Mouse (Mus musculus) gastrocnemius, adult 2 months (tissue): ENCODE measurements around the gene Frmd5. TPM values are rescaled to one million over a fixed set of nuclear protein-coding genes. Genes with fewer than 3 reads are reported as not detected.
A peak's percentile ranks its signal among the peaks of the same experiment; 100 is the strongest.

Source experiments
- DNase-seq: peaks from one replicate; pipeline ENCODE4 v3.0.0; 2022
- H3K27ac ChIP-seq: fragments of 200-600 bp; 2 replicates; pipeline ENCODE4 v1.8.1; 2022; ENCODE audit warnings: mild to moderate bottlenecking
- H3K4me3 ChIP-seq: fragments of 200-600 bp; 2 replicates; pipeline ENCODE4 v1.8.1; 2022; ENCODE audit warnings: mild to moderate bottlenecking, moderate library complexity
- CTCF ChIP-seq: fragments of 200-600 bp; IDR thresholded peaks from 2 replicates; pipeline ENCODE4 v1.8.1; 2022; ENCODE audit warnings: antibody characterized with exemption, mild to moderate bottlenecking, moderate library complexity
- intact Hi-C: fragments of 180-260 bp; cut with DNase I; formaldehyde crosslinking; loops from one replicate; pipeline ENCODE4 v1.15.1; 2025
- total RNA-seq, 2 experiments: library from RNA; stranded (reverse); gene quantifications; 2 replicates each; pipeline ENCODE4 v1.2.3; 2021

Frmd5 gene
- total RNA-seq, 2 experiments from 2014 or later: 0.18 TPM; not detected in 1

DNA sequence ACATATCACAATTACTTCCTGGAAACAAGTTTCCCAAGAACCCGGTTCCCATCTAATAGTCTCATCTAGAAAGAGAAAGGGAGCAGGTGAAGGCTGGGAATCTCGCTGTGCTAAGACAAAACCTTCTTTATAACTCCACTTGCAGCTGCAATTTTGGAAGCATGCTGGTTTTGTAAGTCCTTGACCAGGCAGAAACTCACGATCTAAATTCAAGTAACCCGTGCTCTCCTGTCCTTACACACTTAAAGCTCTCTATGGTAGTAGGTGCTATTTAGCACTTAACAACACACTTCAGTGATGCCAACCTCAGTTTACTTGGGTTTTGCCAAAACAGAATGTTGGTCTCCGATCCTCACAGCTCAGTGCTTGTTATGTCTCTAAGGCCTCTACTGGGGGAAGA is 99.4 kb downstream of the Frmd5 start:
- intact Hi-C loops: no loop called here
- no peak for TF ChIP-seq CTCF

DNA sequence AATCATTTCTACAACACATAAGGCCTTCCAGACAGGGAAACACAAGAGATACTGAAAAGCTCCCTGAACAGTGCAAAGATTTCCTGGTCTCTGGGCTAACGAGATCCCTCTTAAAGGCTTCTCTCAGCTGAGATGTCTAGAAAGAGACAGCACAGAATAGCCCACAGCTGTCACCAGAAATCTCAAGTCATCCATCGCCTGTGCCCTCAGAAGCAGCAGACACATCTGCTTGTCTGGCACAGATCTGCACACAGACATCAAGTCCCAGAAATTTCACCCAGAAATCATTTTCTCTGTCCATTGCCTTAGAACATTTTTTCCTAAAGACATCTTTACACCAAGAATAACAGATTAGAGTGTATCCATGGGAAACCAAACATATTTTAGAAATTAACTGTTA is 101.1 kb downstream of the Frmd5 start:
- intact Hi-C loops: no loop called here
- Histone ChIP-seq H3K4me3 (no peak overlapping the region), H3K27ac (no peak overlapping the region)
- no peak for DNase-seq
- TF ChIP-seq CTCF: no peak

More for the DNA sequence above, 99.4 kb downstream of the Frmd5 start:
- DNase-seq: no peak
- Histone ChIP-seq H3K4me3 (no peak overlapping the region), H3K27ac (no peak overlapping the region)

DNA sequence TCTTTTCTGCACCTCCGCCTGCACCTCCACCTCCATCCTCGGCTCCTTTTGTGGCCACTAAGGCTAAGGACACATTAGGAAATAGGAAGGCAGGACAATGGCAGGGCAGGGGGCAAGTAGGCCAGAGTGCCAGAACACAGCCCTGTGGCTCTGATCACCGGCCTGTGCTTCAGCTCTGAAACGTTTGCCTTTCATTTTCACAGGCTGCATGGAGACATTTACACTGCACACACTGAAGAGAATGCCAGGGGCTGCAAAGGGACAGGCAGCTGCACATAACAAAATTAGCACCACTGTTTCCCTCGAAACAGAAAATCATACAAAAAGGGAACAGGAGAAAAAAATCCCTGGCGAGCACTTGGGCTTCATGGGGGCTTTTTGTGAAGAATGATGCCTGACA is 107.6 kb downstream of the Frmd5 start:
- TF ChIP-seq CTCF: no peak
- H3K4me3 ChIP-seq: no peak overlapping the region
- H3K27ac ChIP-seq: no peak overlapping the region
- no peak for DNase-seq
- intact Hi-C loops: no loop called here

DNA sequence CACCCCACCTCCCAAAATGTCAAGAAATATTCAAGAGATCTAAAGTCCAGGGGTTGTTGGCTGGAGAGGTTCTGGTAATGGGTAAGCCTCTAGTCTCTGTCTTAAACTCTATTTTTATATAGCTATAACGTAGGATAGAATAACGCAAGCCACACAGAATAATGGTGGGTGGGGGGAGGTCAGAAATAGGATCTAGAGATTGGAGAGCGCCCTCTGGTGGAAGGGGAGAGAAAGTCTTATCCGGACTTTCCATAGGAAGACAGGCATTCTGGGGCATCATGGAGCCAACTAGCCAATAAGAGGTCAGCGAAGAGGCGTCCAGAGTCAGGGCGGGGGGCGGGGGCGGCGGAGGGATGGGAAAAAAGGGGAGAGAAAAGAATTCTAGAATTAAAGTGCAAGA is 111.5 kb downstream of the Frmd5 start:
- H3K27ac ChIP-seq: no peak overlapping the region
- intact Hi-C loops: loop anchor here (2.0 kb wide), 1 partner anchor 123 kb away; no protein-coding TSS in a partner anchor
- peak; percentile 27 for DNase-seq
- no peak overlapping the region for H3K4me3 ChIP-seq
- TF ChIP-seq CTCF: peak; percentile 67

DNA sequence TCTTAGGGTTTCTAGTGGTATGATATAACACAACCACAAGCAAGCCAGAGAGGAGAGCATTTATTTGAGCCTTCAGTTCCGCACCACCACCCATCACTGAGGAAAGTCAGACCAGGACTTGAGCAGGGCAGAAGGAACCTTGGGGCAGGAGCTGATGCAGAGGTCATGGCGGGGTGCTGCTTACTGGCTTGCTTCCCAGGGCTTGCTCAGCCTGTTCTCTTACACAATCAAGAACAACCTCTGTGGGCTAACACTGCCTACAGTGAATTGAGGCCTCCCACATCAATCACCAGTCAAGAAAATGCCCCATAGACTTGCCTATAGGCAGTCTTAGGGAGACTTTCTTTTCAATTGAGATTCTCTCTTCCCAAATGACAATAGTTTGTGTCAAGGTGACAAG is 118.8 kb downstream of the Frmd5 start:
- intact Hi-C loops: no loop called here
- no peak for TF ChIP-seq CTCF
- Histone ChIP-seq H3K27ac (no peak overlapping the region), H3K4me3 (no peak overlapping the region)
- peak; percentile 24 for DNase-seq

DNA sequence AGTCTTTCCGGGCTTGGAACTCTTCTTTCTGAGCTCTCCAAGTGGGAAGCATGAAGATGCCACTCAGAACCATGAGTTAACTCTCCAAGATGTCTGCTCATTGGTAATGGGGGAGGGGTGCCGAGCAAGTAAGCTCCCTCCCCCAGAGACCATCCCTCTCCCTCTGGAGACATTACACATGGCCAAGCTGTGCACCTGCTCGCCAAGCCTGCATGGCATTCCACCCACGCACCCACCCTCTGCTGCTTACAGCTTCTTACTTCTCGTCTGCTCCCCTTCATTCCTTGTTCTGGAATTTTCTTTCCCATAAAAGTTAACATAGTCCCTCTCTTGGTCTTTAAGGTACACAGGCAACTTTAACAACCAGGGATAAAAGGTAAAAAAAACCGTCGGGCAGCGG is 123.3 kb downstream of the Frmd5 start:
- TF ChIP-seq CTCF: no peak
- DNase-seq: no peak
- no peak overlapping the region for H3K4me3 ChIP-seq
- intact Hi-C loops: no loop called here
- H3K27ac ChIP-seq: no peak overlapping the region

DNA sequence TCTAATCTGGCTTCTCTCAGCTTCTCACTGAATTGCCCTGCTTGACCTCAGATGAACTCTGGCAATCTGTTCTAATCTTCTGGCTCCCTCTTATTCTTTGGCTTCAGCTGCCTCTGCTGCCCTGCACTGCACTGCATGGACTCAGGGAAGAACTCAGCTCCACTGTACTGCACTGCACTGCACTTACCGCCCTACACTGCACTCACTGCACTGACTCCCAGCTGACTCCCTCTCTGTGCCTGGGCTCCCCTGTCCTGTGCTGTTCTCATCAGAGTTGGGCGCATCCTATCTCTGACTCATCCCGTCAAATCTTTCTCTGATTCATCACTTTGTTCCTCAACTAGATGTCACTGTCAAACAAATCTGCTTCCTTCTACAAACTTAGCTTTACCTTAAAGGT is 124.5 kb downstream of the Frmd5 start:
- no peak for TF ChIP-seq CTCF
- intact Hi-C loops: no loop called here

DNA sequence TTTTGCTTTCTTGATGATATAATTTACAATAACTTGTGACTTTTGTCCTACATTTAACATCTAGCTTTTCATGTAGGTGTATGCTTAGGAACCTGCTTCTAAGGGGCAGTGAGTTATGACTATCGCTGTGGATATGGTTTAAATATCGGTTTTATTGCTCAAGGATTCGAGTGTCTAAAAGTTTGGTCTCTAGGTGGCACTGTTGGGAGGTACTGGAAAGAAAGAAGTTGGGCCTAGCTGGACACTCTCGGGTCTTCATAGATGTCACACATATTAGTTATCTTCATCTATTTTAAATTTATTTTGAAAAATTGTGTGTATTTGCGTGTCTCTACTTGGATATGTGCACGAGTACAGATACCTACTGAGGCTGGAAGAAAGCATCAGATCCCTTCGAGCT is 127.2 kb downstream of the Frmd5 start:
- Histone ChIP-seq H3K4me3 (no peak overlapping the region), H3K27ac (no peak overlapping the region)
- TF ChIP-seq CTCF: peak; percentile 21; the same call in 1 of the 2 replicates
- no peak for DNase-seq
- intact Hi-C loops: no loop called here

More for the DNA sequence above, 124.5 kb downstream of the Frmd5 start:
- no peak overlapping the region for H3K27ac ChIP-seq
- DNase-seq: no peak
- no peak overlapping the region for H3K4me3 ChIP-seq

DNA sequence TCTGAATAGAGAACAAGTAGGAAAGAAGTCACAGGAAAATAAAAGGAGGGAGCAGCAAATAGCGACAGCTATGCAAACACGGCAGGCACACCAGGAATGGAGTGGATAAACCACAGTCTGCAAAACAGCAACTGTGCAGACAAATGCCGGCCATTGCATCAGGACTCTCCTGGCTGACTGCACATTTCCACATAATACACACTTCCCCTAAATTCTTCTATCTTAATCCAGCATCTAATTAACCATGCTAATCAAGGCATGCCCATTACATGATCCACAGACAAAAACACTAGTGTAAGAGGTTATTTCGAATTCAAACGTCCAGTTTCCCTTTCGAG is 129.3 kb downstream of the Frmd5 start:
- Histone ChIP-seq H3K27ac (no peak overlapping the region), H3K4me3 (no peak overlapping the region)
- intact Hi-C loops: no loop called here
- DNase-seq: no peak
- TF ChIP-seq CTCF: no peak

DNA sequence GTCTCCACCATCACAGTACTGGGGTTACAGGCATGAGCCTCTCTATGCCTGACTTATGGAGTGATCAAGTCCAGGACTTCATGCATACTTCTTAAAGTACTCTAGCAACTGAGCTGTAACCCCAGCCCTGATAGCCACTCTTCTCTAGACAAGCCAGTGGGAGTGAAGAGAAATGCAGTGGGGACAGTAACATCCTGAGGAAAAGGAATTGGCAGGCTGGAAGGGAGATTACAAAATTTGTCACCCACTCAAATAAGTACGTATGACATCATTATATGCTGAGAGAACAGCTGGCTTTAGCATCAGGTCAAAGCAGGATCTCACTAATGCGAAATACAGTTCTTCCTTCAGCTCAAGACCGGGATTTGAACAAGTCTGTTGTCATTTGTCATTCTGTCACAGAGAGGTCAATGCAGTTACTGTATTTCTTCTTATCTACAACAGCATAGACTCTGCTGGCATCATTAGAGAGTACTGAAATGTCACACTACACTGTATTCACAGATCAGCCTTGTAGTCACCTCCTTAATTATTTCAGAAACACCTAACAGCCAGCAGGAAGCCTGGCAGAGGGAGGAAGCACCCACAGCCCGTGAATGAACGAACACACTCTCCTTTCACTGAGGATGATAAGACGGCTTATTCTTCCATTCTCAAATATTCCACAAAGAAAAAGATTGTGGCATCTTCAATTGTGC is 129.8 kb downstream of the Frmd5 start:
- Histone ChIP-seq H3K27ac (no peak overlapping the region), H3K4me3 (no peak overlapping the region)
- DNase-seq: no peak
- no peak for TF ChIP-seq CTCF
- intact Hi-C loops: no loop called here

DNA sequence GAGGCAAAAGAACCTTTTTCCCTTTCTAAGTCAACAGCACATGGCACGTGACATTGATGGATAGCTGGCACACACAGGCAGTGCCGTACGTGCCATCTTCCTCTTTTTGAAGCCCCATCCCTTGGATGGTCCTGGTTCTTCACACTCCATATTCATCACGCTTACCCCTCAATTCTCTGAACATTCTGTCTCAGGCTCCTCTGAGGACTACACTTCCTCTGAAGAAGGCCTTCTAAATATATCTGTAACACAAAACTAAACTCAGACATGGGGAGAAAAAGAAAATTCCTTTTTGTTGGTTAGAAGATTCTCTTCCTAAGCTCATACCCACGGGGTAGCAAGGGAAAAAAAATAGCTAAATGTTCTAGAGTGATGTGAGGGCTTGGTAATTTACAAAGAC is 131.0 kb downstream of the Frmd5 start:
- TF ChIP-seq CTCF: no peak
- Histone ChIP-seq H3K27ac (no peak overlapping the region), H3K4me3 (no peak overlapping the region)
- no peak for DNase-seq
- intact Hi-C loops: no loop called here

DNA sequence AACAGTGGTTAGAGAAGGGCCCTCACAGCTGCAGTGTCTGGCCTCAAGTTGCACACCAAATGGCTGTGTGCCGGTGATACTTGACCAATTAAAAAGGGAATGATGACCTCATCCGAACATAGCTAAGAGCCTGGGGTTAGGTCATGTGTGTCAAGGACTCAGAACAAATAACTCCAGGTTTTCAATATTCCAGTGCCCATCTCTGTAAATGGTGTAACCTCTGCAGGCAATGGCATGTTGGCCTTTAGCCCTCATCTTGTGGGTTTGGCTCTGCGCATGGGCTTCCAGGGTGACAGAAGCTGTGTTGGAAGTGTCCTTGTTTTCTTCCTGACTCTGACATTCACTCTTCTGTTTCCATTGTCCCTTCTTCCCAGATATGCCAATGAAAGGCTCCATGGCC is 131.8 kb downstream of the Frmd5 start:
- intact Hi-C loops: no loop called here
- TF ChIP-seq CTCF: no peak
- Histone ChIP-seq H3K4me3 (no peak overlapping the region), H3K27ac (no peak overlapping the region)
- no peak for DNase-seq

DNA sequence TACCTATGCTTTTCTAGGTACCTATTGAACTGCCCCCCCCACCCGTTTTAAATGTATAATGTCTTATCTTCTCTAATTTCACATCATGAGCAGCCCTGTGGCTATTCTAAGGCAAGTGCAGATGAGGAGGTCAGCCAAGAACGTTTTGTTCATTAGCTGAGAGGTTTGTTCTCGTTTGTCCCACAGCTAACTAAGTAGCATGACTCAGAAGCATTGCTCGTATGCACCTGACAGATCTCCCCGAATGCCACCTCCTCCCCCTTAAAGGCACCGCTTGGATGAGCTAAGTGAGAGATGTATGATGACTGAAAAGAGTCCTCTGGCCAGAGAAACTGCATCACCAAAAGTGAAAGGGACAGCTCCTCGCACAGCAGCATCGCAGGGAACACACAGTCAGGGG is 132.7 kb downstream of the Frmd5 start:
- Histone ChIP-seq H3K4me3 (no peak overlapping the region), H3K27ac (no peak overlapping the region)
- intact Hi-C loops: no loop called here
- TF ChIP-seq CTCF: no peak
- no peak for DNase-seq

DNA sequence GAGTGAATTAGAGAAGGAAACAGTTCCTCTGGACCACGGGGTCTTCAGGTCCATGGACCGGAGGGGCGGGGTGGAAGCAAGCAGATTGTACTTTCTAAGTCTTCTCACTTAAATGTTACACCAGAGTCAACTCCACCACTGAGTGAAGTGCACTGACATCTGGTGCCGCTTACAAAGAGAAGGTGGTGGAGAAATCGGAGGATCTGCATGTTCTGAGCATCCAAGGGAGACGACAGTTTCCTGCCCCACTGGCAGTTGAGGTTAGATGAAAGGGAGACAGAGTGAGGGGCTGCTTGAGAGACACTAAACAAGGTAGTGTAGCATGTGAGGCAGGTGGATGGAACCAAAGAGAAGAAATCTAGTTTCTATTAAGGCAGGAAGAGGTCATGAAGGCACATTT is 137.0 kb downstream of the Frmd5 start:
- no peak overlapping the region for H3K27ac ChIP-seq
- TF ChIP-seq CTCF: no peak
- intact Hi-C loops: no loop called here
- DNase-seq: no peak
- H3K4me3 ChIP-seq: no peak overlapping the region

DNA sequence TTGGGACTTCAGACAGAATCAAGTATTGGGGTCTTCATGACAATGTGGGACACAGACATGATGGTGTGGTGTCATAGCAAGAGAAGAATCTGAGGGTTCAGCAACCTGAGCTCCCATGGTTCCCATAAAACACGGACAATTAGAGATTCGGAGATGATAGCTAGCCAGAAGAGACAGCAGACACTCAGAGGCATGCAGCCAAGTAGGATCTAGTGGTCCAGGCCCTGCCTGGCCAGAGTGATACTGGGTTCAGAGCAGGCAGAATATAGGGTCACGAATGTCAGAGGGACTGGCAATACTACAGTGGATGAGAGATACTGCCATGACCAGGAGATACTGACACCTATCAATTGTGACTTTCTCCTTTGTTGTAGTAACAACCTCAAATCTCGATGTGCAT is 138.6 kb downstream of the Frmd5 start:
- intact Hi-C loops: no loop called here
- Histone ChIP-seq H3K4me3 (no peak overlapping the region), H3K27ac (no peak overlapping the region)
- no peak for DNase-seq
- TF ChIP-seq CTCF: no peak
